8 mouse cellular contexts compared by ENCODE assay signal in the genomic region with DNA sequence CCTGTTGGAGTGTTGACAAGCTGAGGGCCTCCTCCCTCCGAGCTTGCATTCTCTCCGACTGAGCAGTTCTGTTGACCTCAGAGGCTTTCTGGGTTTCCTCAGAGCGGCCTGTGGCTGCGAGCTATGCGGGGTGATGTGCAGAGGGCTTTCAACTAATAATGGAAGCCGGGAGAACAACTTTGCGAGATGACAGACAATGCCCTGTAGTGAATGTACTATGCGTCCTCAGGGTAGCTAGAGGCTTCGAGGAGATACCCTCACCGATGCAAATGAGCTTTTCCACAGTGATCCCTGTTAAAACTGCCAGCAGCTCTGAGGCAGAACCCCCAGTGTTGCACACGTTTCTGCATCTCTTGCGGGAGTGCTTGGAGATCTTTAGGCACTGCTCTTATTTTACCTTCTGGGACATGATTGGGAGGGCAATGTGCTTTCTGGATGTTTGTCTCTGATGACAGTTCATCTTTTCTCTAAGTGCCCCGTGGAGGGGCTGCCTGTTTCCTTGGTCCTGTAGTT. TPM values are rescaled to one million over a fixed set of nuclear protein-coding genes. Genes with fewer than 3 reads are reported as not detected.
DNase-seq lines count a peak whose midpoint lies in the region; ATAC-seq and TF ChIP-seq lines count a peak whose summit lies in the region.

No protein-coding gene starts in this region.

- peaks cover 30% of the 10 kb centered on the region for H3K36me3 ChIP-seq in C2C12 (ENCODE audit: control insufficient read depth, insufficient read depth)
- H3K36me3 ChIP-seq in forebrain, embryonic 12.5 days (replicated peaks): peaks cover 30% of the 10 kb centered on the region
- H3K36me3 ChIP-seq in liver, embryonic 14.5 days (replicated peaks; ENCODE audit: control insufficient read depth, insufficient read depth, low read depth): peaks cover 6% of the 10 kb centered on the region

- no peak for ATAC-seq in forebrain, embryonic 12.5 days (ENCODE audit: low FRiP score)
- ATAC-seq in liver, embryonic 14.5 days (ENCODE audit: insufficient read depth): no peak

- peaks cover 23% of the 10 kb centered on the region for H3K79me3 ChIP-seq in C2C12 (ENCODE audit: low read depth)

- peak overlapping the region; percentile 77 for H3ac ChIP-seq in C2C12 (ENCODE audit: control insufficient read depth, insufficient read length, low read depth)

- TF ChIP-seq CTCF in gastrocnemius, adult 2 months (IDR thresholded peaks at IDR 0.05): no peak
- TF ChIP-seq CTCF in C2C12 (IDR thresholded peaks at IDR 0.05; ENCODE audit: control insufficient read depth, insufficient read depth, insufficient read length): no peak
- TF ChIP-seq CTCF in liver, embryonic 14.5 days (IDR thresholded peaks at IDR 0.05; ENCODE audit: low read depth): no peak

- peak overlapping the region; percentile 96 for H3K9ac ChIP-seq in forebrain, embryonic 12.5 days
- peak overlapping the region; percentile 84 for H3K9ac ChIP-seq in liver, embryonic 14.5 days (replicated peaks)

- no peak for TF ChIP-seq EP300 in liver, embryonic 14.5 days (IDR thresholded peaks at IDR 0.05; ENCODE audit: low read depth)

- no peak for DNase-seq in gastrocnemius, adult 2 months
- DNase-seq in gastrocnemius, adult 8-10 months (ENCODE audit: low spot score in 2 of 2): no peak
- DNase-seq in liver, embryonic 14.5 days (ENCODE audit: low read depth in 3 of 3, low spot score in 3 of 3): peak in 1 of 3 experiments; percentile 20
- no peak for DNase-seq in adrenal gland, adult 2 months
- DNase-seq in adrenal gland, adult 18-20 months (ENCODE audit: low spot score in 2 of 2): no peak
- no peak for DNase-seq in left cerebral cortex, postnatal 14 days (ENCODE audit: low spot score in 2 of 2)

- H3K4me2 ChIP-seq in forebrain, embryonic 12.5 days: peak overlapping the region; percentile 85
- H3K4me2 ChIP-seq in liver, embryonic 14.5 days (ENCODE audit: low read depth): peak overlapping the region; percentile 95

- WGBS in forebrain, embryonic 12.5 days: under 1% methylated on average over 13 of the region's 13 CpGs
- 2% methylated on average over 13 of the region's 13 CpGs for WGBS in liver, embryonic 14.5 days (ENCODE audit: insufficient replicate concordance)

- intact Hi-C loops in gastrocnemius, adult 2 months (cut with DNase I): loop anchor here (2.0 kb wide), 2 partner anchors 21 to 49 kb away; a partner anchor contains a TSS
- intact Hi-C loops in left cerebral cortex, postnatal 14 days (cut with DNase I): loop anchor here (2.0 kb wide), 1 partner anchor 21 kb away; a partner anchor contains a TSS

- peak overlapping the region; percentile 99 for H3K4me3 ChIP-seq in gastrocnemius, adult 2 months
- H3K4me3 ChIP-seq in C2C12 (ENCODE audit: insufficient read depth, poor library complexity, severe bottlenecking): peak overlapping the region; percentile 66
- H3K4me3 ChIP-seq in forebrain, embryonic 12.5 days (replicated peaks): peak overlapping the region; percentile 98
- peak overlapping the region; percentile 89 to 94 for H3K4me3 ChIP-seq in liver, embryonic 14.5 days (ENCODE audit: insufficient read depth in 1 of 2, low read depth in 2 of 2, low read length in 2 of 2)

- H3K27ac ChIP-seq in gastrocnemius, adult 2 months: peak overlapping the region; percentile 99
- H3K27ac ChIP-seq in forebrain, embryonic 12.5 days: peak overlapping the region; percentile 98
- peak overlapping the region; percentile 46 for H3K27ac ChIP-seq in liver, embryonic 14.5 days

- H3K4me1 ChIP-seq in forebrain, embryonic 12.5 days: peaks cover 13% of the 10 kb centered on the region
- peaks cover 5 to 11% of the 10 kb centered on the region in 2 experiments for H3K4me1 ChIP-seq in liver, embryonic 14.5 days (replicated peaks; ENCODE audit: control insufficient read depth in 2 of 2, insufficient read depth in 2 of 2, low read length in 1 of 2)

- peaks cover 31% of the 10 kb centered on the region for H3K79me2 ChIP-seq in C2C12 (ENCODE audit: control insufficient read depth, insufficient read depth)

- no peaks in the 10 kb centered on the region for H3K27me3 ChIP-seq in C2C12 (ENCODE audit: control insufficient read depth, insufficient read depth, insufficient read length)
- no peaks in the 10 kb centered on the region for H3K27me3 ChIP-seq in forebrain, embryonic 12.5 days
- no peaks in the 10 kb centered on the region for H3K27me3 ChIP-seq in liver, embryonic 14.5 days (ENCODE audit: control insufficient read depth, insufficient read depth, low read length)

- no peaks in the 10 kb centered on the region for H3K9me3 ChIP-seq in forebrain, embryonic 12.5 days
- no peaks in the 10 kb centered on the region for H3K9me3 ChIP-seq in liver, embryonic 14.5 days (ENCODE audit: control insufficient read depth, low read length)

TF ChIP-seq in C2C12, 6 proteins besides CTCF, POLR2A, EP300 and RAD21:
- TF ChIP-seq FOSL1 (IDR thresholded peaks at IDR 0.05; ENCODE audit: insufficient read depth, low read length, poor library complexity, severe bottlenecking): no peak
- no peak for TF ChIP-seq CEBPB (IDR thresholded peaks at IDR 0.05; ENCODE audit: low read depth)
- TF ChIP-seq MYOD1 (IDR thresholded peaks at IDR 0.05; ENCODE audit: control insufficient read depth, insufficient read length, low read depth): no peak
- TF ChIP-seq MYOG (IDR thresholded peaks at IDR 0.05; ENCODE audit: control insufficient read depth, extremely low read depth, insufficient read length): no peak
- no peak for TF ChIP-seq USF1 (IDR thresholded peaks at IDR 0.05; ENCODE audit: low read depth)
- TF ChIP-seq MAX (IDR thresholded peaks at IDR 0.05): no peak

RNA-seq across cellular contexts. Expression of a gene that starts 0.5 kb away (rescaled TPM):
- total RNA-seq in gastrocnemius, adult 2 months (2021): not detected
- not detected for total RNA-seq in gastrocnemius, adult 8-10 months (2022)
- polyA plus RNA-seq in C2C12 (2012; fragmentation: generic; extraction: Trizol): 0.09 TPM
- 0.54 and 0.89 TPM in 2 replicates for polyA plus RNA-seq in forebrain, embryonic 12.5 days (2016; fragmentation: Nextera tagmentation; extraction: Ambion mirVana)
- 0.07 TPM in 1 of 2 replicates, not detected in the other for polyA plus RNA-seq in liver, embryonic 14.5 days (2012; rRNA removed)
- 0.19 TPM in 1 of 2 replicates, not detected in the other for polyA plus RNA-seq in liver, embryonic 14.5 days (2014; fragmentation: Nextera tagmentation; extraction: Ambion mirVana)
- not detected for total RNA-seq in adrenal gland, adult 2 months (2021)
- 3.7 and 3.9 TPM in 2 replicates for polyA plus RNA-seq in adrenal gland, adult 2 months (2012; rRNA removed)
- total RNA-seq in adrenal gland, adult 18-20 months (2021): under 1 TPM in 1 of 2 experiments, not detected in 1; 0.60 TPM
- not detected for total RNA-seq in left cerebral cortex, postnatal 14 days (2021)

RNA-seq across cellular contexts. Expression of a gene that starts 0.9 kb away (rescaled TPM):
- 10 to 100 TPM; 51.3 to 58.5 TPM for total RNA-seq in gastrocnemius, adult 2 months (2021)
- total RNA-seq in gastrocnemius, adult 8-10 months (2022): 10 to 100 TPM; 43.9 to 54.8 (median 51.2) TPM
- polyA plus RNA-seq in C2C12 (2012; fragmentation: generic; extraction: Trizol): 59.1 TPM
- polyA plus RNA-seq in forebrain, embryonic 12.5 days (2016; fragmentation: Nextera tagmentation; extraction: Ambion mirVana): 137 and 139 TPM in 2 replicates
- polyA plus RNA-seq in liver, embryonic 14.5 days (2012; rRNA removed): 27.9 and 30.8 TPM in 2 replicates
- 39.4 and 43.4 TPM in 2 replicates for polyA plus RNA-seq in liver, embryonic 14.5 days (2014; fragmentation: Nextera tagmentation; extraction: Ambion mirVana)
- 10 to 100 TPM; 78.2 to 84.9 TPM for total RNA-seq in adrenal gland, adult 2 months (2021)
- polyA plus RNA-seq in adrenal gland, adult 2 months (2012; rRNA removed): 180 and 229 TPM in 2 replicates
- 10 to 100 TPM; 66.7 to 89.4 TPM for total RNA-seq in adrenal gland, adult 18-20 months (2021)
- 10 to 100 TPM; 72.9 to 75.8 TPM for total RNA-seq in left cerebral cortex, postnatal 14 days (2021)

RNA-seq across cellular contexts. Expression of a gene that starts 9.9 kb away (rescaled TPM):
- total RNA-seq in gastrocnemius, adult 2 months (2021): 1 to 10 TPM; 1.5 to 2.0 TPM
- 1 to 10 TPM in 3 of 4 experiments, under 1 TPM in 1; 0.68 to 1.4 (median 1.2) TPM for total RNA-seq in gastrocnemius, adult 8-10 months (2022)
- 0.88 TPM for polyA plus RNA-seq in C2C12 (2012; fragmentation: generic; extraction: Trizol)
- 4.7 and 6.7 TPM in 2 replicates for polyA plus RNA-seq in forebrain, embryonic 12.5 days (2016; fragmentation: Nextera tagmentation; extraction: Ambion mirVana)
- 5.3 and 6.8 TPM in 2 replicates for polyA plus RNA-seq in liver, embryonic 14.5 days (2012; rRNA removed)
- polyA plus RNA-seq in liver, embryonic 14.5 days (2014; fragmentation: Nextera tagmentation; extraction: Ambion mirVana): 3.5 and 3.9 TPM in 2 replicates
- 1 to 10 TPM; 2.2 to 4.5 TPM for total RNA-seq in adrenal gland, adult 2 months (2021)
- polyA plus RNA-seq in adrenal gland, adult 2 months (2012; rRNA removed): 13.3 and 13.6 TPM in 2 replicates
- total RNA-seq in adrenal gland, adult 18-20 months (2021): 1 to 10 TPM; 4.9 to 6.5 TPM
- total RNA-seq in left cerebral cortex, postnatal 14 days (2021): 1 to 10 TPM; 1.6 to 2.0 TPM

RNA-seq across cellular contexts. Expression of a gene that starts 21.1 kb away (rescaled TPM):
- total RNA-seq in gastrocnemius, adult 2 months (2021): 10 to 100 TPM; 41.1 to 45.7 TPM
- 10 to 100 TPM; 38.2 to 49.9 (median 45.2) TPM for total RNA-seq in gastrocnemius, adult 8-10 months (2022)
- 159 TPM for polyA plus RNA-seq in C2C12 (2012; fragmentation: generic; extraction: Trizol)
- polyA plus RNA-seq in forebrain, embryonic 12.5 days (2016; fragmentation: Nextera tagmentation; extraction: Ambion mirVana): 169 TPM in 2 replicates
- 76.0 and 115 TPM in 2 replicates for polyA plus RNA-seq in liver, embryonic 14.5 days (2012; rRNA removed)
- 98.9 and 113 TPM in 2 replicates for polyA plus RNA-seq in liver, embryonic 14.5 days (2014; fragmentation: Nextera tagmentation; extraction: Ambion mirVana)
- 100 to 1,000 TPM; 105 TPM for total RNA-seq in adrenal gland, adult 2 months (2021)
- polyA plus RNA-seq in adrenal gland, adult 2 months (2012; rRNA removed): 174 and 197 TPM in 2 replicates
- 100 to 1,000 TPM; 110 to 129 TPM for total RNA-seq in adrenal gland, adult 18-20 months (2021)
- 10 to 100 TPM; 77.5 to 87.1 TPM for total RNA-seq in left cerebral cortex, postnatal 14 days (2021)

RNA-seq across cellular contexts. Expression of a gene that starts 39.5 kb away (rescaled TPM):
- total RNA-seq in gastrocnemius, adult 2 months (2021): 1 to 10 TPM; 6.2 to 7.1 TPM
- total RNA-seq in gastrocnemius, adult 8-10 months (2022): 10 to 100 TPM in 1 of 4 experiments, 1 to 10 TPM in 3; 6.5 to 12.3 (median 8.5) TPM
- polyA plus RNA-seq in C2C12 (2012; fragmentation: generic; extraction: Trizol): 20.9 TPM
- polyA plus RNA-seq in forebrain, embryonic 12.5 days (2016; fragmentation: Nextera tagmentation; extraction: Ambion mirVana): 14.3 and 17.7 TPM in 2 replicates
- 8.5 and 8.8 TPM in 2 replicates for polyA plus RNA-seq in liver, embryonic 14.5 days (2012; rRNA removed)
- 0.80 and 1.2 TPM in 2 replicates for polyA plus RNA-seq in liver, embryonic 14.5 days (2014; fragmentation: Nextera tagmentation; extraction: Ambion mirVana)
- total RNA-seq in adrenal gland, adult 2 months (2021): 10 to 100 TPM; 28.5 to 29.5 TPM
- polyA plus RNA-seq in adrenal gland, adult 2 months (2012; rRNA removed): 75.5 and 77.8 TPM in 2 replicates
- total RNA-seq in adrenal gland, adult 18-20 months (2021): 10 to 100 TPM; 25.9 to 29.2 TPM
- total RNA-seq in left cerebral cortex, postnatal 14 days (2021): 10 to 100 TPM; 27.2 to 31.1 TPM

Comparison
In these comparisons a context has a peak if more than half of its experiments do, and no peak if none do; other contexts are left out.
1. H3K27ac ChIP-seq: peak in every context shown above with its lines; median percentile 99 in gastrocnemius, adult 2 months; 98 in forebrain, embryonic 12.5 days; 46 in liver, embryonic 14.5 days.